Mouse (Mus musculus) hindbrain, postnatal 0 days (tissue): ENCODE results near the gene Med11. TPM values are rescaled to one million over a fixed set of nuclear protein-coding genes. Genes with fewer than 3 reads are reported as not detected.

ENCODE experiments used
- ATAC-seq: fragments of 200-750 bp; cut with Nextera tagmentation; 2 replicates; pipeline ENCODE4 v1.8.0; 2017; ENCODE audit warnings: mild to moderate bottlenecking, moderate TSS enrichment, moderate library complexity
- DNase-seq: peaks from one replicate; pipeline ENCODE4 v3.0.0-alpha.2; 2015; ENCODE audit warnings: low spot score
- H3K27ac ChIP-seq: fragments of 300-500 bp; sonication (generic); 2 replicates; pipeline ENCODE4 v1.5.1; 2014; ENCODE audit warnings: mild to moderate bottlenecking
- H3K27me3 ChIP-seq: fragments of 300-500 bp; sonication (generic); 2 replicates; pipeline ENCODE4 v1.6.1; 2014; ENCODE audit warnings: low read length, mixed read lengths; ENCODE audit not compliant: insufficient read depth
- H3K36me3 ChIP-seq: fragments of 300-500 bp; sonication (generic); 2 replicates; pipeline ENCODE4 v1.6.1; 2014; ENCODE audit warnings: low read length, mixed read lengths; ENCODE audit not compliant: insufficient read depth
- H3K4me1 ChIP-seq: fragments of 300-500 bp; sonication (generic); 2 replicates; pipeline ENCODE4 v1.6.1; 2014; ENCODE audit warnings: antibody characterized with exemption, low read length, mixed read lengths; ENCODE audit not compliant: insufficient read depth
- H3K4me2 ChIP-seq: fragments of 300-500 bp; sonication (generic); 2 replicates; pipeline ENCODE4 v1.6.1; 2014; ENCODE audit warnings: low read depth, mild to moderate bottlenecking, low read length, moderate library complexity, mixed read lengths
- H3K4me3 ChIP-seq: fragments of 300-500 bp; sonication (generic); 2 replicates; pipeline ENCODE4 v1.5.1; 2014; ENCODE audit warnings: low read length
- H3K9ac ChIP-seq: fragments of 300-500 bp; sonication (generic); replicated peaks from 2 replicates; pipeline ENCODE4 v1.6.1; 2014; ENCODE audit warnings: mild to moderate bottlenecking, low read length, moderate library complexity, mixed read lengths
- H3K9me3 ChIP-seq: fragments of 300-500 bp; sonication (generic); 2 replicates; pipeline ENCODE4 v1.6.1; 2016; ENCODE audit warnings: low read length, mixed read lengths
- CTCF ChIP-seq: IDR thresholded peaks from 2 replicates; pipeline ENCODE4 v1.5.1; 2016; ENCODE audit warnings: antibody characterized with exemption, control low read depth, low read depth
- WGBS: fragments of 180-500 bp; shearing (Covaris S2); extraction: QIAGEN DNeasy Blood & Tissue Kit; methylation state at CpG from one replicate; pipeline ENCODE4 v1.1.7; 2014; 5-methylcytosine and 5-hydroxymethylcytosine counted together
- microRNA-seq, 2 experiments: library from miRNA; unstranded; fragments of <30 nt; microRNA quantifications; one replicate each; pipeline ENCODE4; 2016
- polyA plus RNA-seq: library from polyadenylated mRNA; unstranded; fragments of >200 nt; fragmentation: Nextera tagmentation; extraction: Ambion mirVana; gene quantifications from 2 replicates; pipeline ENCODE4 v1.2.1, GENCODE M21; 2015
- total RNA-seq: library from RNA; depleted of rRNA; stranded (reverse); fragments of >200 nt; gene quantifications from 2 replicates; pipeline ENCODE4 v1.2.3, GENCODE M21; 2014; rRNA removed

Med11 gene
- total and polyA plus RNA-seq, 2 experiments from 2014 or later = 23.7 to 30.5 TPM

DNA sequence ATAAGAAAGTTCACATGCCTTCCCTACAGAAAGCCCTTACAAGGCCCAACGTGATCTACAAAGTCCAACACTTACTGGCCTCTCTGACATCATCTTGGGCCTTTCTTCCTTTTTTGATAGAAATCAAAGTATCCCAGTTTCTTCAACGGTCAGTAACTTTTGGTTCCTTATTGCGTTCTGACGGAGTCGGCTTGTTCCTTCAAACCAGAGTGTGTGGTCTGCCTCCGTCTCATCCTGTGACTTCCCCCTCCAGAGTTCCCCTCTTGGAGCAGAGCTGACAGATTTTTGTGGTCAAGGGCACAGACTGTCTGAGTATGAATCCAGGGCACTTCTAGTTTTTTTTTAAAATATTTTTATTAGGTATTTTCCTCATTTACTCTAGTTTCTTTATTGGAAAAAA is 38.0 kb downstream of the Med11 start:
- DNase-seq (no peak), ATAC-seq (no peak)
- no peak overlapping the region for H3K4me2 ChIP-seq
- H3K4me1 ChIP-seq = no peaks in the 10 kb centered on the region
- 87% methylated on average over 6 of the region's 6 CpGs for WGBS
- TF ChIP-seq CTCF = no peak
- H3K9me3 ChIP-seq = no peaks in the 10 kb centered on the region
- no peak overlapping the region for H3K9ac ChIP-seq
- no peaks in the 10 kb centered on the region for H3K27me3 ChIP-seq
- H3K27ac ChIP-seq = no peak overlapping the region
- no peaks in the 10 kb centered on the region for H3K36me3 ChIP-seq
- no peak overlapping the region for H3K4me3 ChIP-seq

DNA sequence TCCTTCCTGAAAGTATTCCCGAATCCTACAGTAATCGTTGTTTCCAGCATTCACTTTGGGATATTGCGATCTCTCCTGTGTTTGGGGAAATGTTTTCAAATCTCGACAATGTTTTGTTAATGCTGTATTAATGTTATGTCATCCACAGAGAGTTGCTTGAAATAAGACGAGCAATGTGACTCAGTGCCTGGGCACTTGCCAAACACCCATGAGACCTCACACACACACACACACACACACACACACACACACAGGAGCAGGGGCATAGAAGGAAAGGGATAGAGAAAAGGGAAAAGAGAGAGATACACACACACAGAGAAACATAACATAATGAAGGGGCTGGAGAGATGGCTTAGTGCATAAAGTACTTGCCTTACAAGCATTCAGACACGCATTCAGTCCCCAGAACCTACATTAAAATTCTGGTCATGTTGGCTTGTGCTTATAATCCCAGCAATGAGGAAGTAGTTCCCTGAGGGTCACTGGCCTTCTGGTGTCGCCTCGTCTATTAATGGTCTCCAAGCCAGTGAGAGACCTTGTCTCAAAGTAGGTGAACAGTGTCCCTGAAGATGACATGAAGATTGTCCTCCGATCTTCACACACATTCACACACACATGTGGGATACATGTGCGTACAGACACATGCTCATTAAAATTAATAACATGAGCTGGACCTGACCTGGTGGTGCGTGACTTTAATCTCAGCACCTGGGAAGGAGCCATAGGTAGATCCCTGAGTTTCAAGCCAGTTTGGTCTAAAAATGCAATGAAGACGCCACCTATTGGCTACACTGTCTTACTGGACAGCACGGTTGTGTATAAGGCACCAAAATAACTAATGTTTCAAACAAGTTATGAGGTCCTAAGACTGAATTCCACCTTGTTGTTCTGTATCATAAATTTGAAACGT is 48.1 kb downstream of the Med11 start:
- Histone ChIP-seq H3K27ac (no peak overlapping the region), H3K4me2 (no peak overlapping the region), H3K9ac (no peak overlapping the region), H3K27me3 (no peaks in the 10 kb centered on the region), H3K4me1 (no peaks in the 10 kb centered on the region), H3K9me3 (no peaks in the 10 kb centered on the region), H3K36me3 (no peaks in the 10 kb centered on the region), H3K4me3 (no peak overlapping the region)
- 68% methylated on average over 14 of the region's 14 CpGs for WGBS
- no peak for ATAC-seq
- TF ChIP-seq CTCF = peak; percentile 45
- peak; percentile 13 for DNase-seq

DNA sequence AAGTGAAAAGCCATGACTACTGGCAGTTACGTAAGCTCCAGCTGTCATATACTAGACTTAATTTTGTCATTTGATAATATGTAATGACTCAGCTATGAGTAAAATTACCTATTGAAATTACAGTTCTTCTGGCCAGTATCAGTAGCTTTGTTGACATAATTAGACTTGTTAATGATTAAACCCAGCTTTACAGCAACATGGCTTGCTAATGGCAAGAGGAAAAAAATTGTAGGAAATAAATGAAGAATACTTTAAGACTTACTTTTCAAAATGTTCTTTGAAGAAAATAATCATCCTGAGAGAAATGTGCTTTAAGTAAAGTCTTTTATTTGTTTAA is 48.7 kb downstream of the Med11 start:
- no peaks in the 10 kb centered on the region for H3K27me3 ChIP-seq
- no peak overlapping the region for H3K9ac ChIP-seq
- no peak overlapping the region for H3K27ac ChIP-seq
- ATAC-seq (no peak), DNase-seq (no peak)
- no peak overlapping the region for H3K4me3 ChIP-seq
- no peak for TF ChIP-seq CTCF
- no peaks in the 10 kb centered on the region for H3K9me3 ChIP-seq
- H3K4me1 ChIP-seq = no peaks in the 10 kb centered on the region
- H3K4me2 ChIP-seq = no peak overlapping the region
- H3K36me3 ChIP-seq = no peaks in the 10 kb centered on the region
- 92% methylated on average over 1 of the region's 1 CpGs for WGBS

DNA sequence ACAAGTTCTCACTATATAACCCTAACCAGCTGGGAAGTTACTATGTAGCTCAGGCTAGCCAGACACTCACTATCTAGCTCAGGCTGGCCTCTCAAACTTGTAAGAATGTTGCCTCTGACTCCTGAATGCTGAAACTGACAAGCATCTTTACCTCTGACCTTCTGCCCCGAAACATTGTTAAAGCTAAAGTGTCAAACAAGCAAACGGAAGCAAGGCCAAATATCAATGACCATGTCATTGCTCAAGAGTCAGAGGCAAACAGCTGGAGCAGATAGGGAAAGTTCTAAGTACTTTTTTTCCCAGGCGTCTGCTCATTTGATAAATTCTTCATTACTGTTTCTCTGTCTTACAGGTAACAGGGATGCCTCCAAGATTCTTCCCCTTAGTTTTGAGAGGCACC is 50.3 kb downstream of the Med11 start:
- WGBS = 67% methylated on average over 3 of the region's 3 CpGs

More for the DNA sequence above, 50.3 kb downstream of the Med11 start:
- H3K36me3 ChIP-seq = no peaks in the 10 kb centered on the region
- no peaks in the 10 kb centered on the region for H3K27me3 ChIP-seq
- no peak overlapping the region for H3K9ac ChIP-seq
- no peak overlapping the region for H3K4me2 ChIP-seq
- H3K4me3 ChIP-seq = no peak overlapping the region
- ATAC-seq = no peak
- TF ChIP-seq CTCF = no peak
- no peaks in the 10 kb centered on the region for H3K4me1 ChIP-seq
- no peaks in the 10 kb centered on the region for H3K9me3 ChIP-seq
- H3K27ac ChIP-seq = no peak overlapping the region
- no peak for DNase-seq

Small RNA genes lying within 50 kb of the gene (microRNA-seq; reads per million reads assigned to microRNA genes)
- gene Mir7115 = 0.53 to 0.72 reads per million in 2 experiments

Other genes starting within 250 kb of the Med11 start
Only the 30 nearest of the 31 such genes appear.
- gene Slc16a11, start 239.2 kb upstream of the Med11 start, total RNA-seq = 13.4 and 23.7 TPM in 2 replicates
- gene Slc16a11, start 239.2 kb upstream of the Med11 start, polyA plus RNA-seq = 12.9 and 14.3 TPM in 2 replicates
- gene Slc16a13, start 230.9 kb upstream of the Med11 start, total RNA-seq = 15.3 and 17.2 TPM in 2 replicates
- 9.4 and 10.8 TPM in 2 replicates for gene Slc16a13, start 230.9 kb upstream of the Med11 start, polyA plus RNA-seq
- 4.9 and 5.0 TPM in 2 replicates for gene Bcl6b, start 222.1 kb upstream of the Med11 start, total RNA-seq
- gene Bcl6b, start 222.1 kb upstream of the Med11 start, polyA plus RNA-seq = 2.4 and 2.7 TPM in 2 replicates
- gene 0610010K14Rik, start 214.0 kb upstream of the Med11 start, total RNA-seq = 61.6 and 96.0 TPM in 2 replicates
- gene 0610010K14Rik, start 214.0 kb upstream of the Med11 start, polyA plus RNA-seq = 172 and 185 TPM in 2 replicates
- 1.9 and 2.8 TPM in 2 replicates for gene Gm21988, start 212.1 kb upstream of the Med11 start, total RNA-seq
- 14.2 and 15.2 TPM in 2 replicates for gene Gm21988, start 212.1 kb upstream of the Med11 start, polyA plus RNA-seq
- gene Rnasek, start 212.1 kb upstream of the Med11 start, total RNA-seq = 85.4 and 88.6 TPM in 2 replicates
- 597 and 610 TPM in 2 replicates for gene Rnasek, start 212.1 kb upstream of the Med11 start, polyA plus RNA-seq
- 0.16 and 0.36 TPM in 2 replicates for gene Alox12, start 196.6 kb upstream of the Med11 start, total RNA-seq
- gene Alox12, start 196.6 kb upstream of the Med11 start, polyA plus RNA-seq = 0.32 and 0.49 TPM in 2 replicates
- not detected in 2 replicates for gene Alox12e, start 129.3 kb upstream of the Med11 start, total RNA-seq
- 0.08 and 0.09 TPM in 2 replicates for gene Alox12e, start 129.3 kb upstream of the Med11 start, polyA plus RNA-seq
- gene Alox15, start 99.9 kb upstream of the Med11 start, total RNA-seq = not detected in 2 replicates
- gene Alox15, start 99.9 kb upstream of the Med11 start, polyA plus RNA-seq = 0.09 TPM in 1 of 2 replicates, not detected in the other
- gene Pelp1, start 41.9 kb upstream of the Med11 start, total RNA-seq = 33.7 and 57.5 TPM in 2 replicates
- 23.6 and 25.5 TPM in 2 replicates for gene Pelp1, start 41.9 kb upstream of the Med11 start, polyA plus RNA-seq
- 83.3 and 106 TPM in 2 replicates for gene Arrb2, start 19.3 kb upstream of the Med11 start, total RNA-seq
- gene Arrb2, start 19.3 kb upstream of the Med11 start, polyA plus RNA-seq = 51.9 and 56.3 TPM in 2 replicates
- gene Zmynd15, start 7.5 kb downstream of the Med11 start, total RNA-seq = 0.11 and 1.2 TPM in 2 replicates
- 0.39 and 0.96 TPM in 2 replicates for gene Zmynd15, start 7.5 kb downstream of the Med11 start, polyA plus RNA-seq
- gene Cxcl16, start 8.1 kb downstream of the Med11 start, total RNA-seq = 2.8 and 3.3 TPM in 2 replicates
- gene Cxcl16, start 8.1 kb downstream of the Med11 start, polyA plus RNA-seq = 3.4 and 4.1 TPM in 2 replicates
- gene Tm4sf5, start 53.3 kb downstream of the Med11 start, total RNA-seq = 4.9 and 17.1 TPM in 2 replicates
- gene Tm4sf5, start 53.3 kb downstream of the Med11 start, polyA plus RNA-seq = 6.9 and 8.6 TPM in 2 replicates
- not detected in 2 replicates for gene Vmo1, start 62.7 kb downstream of the Med11 start, total RNA-seq
- gene Vmo1, start 62.7 kb downstream of the Med11 start, polyA plus RNA-seq = not detected in 2 replicates
- gene Gltpd2, start 67.3 kb downstream of the Med11 start, total RNA-seq = not detected in 2 replicates
- 0.24 and 0.31 TPM in 2 replicates for gene Gltpd2, start 67.3 kb downstream of the Med11 start, polyA plus RNA-seq
- 409 and 504 TPM in 2 replicates for gene Psmb6, start 73.4 kb downstream of the Med11 start, total RNA-seq
- gene Psmb6, start 73.4 kb downstream of the Med11 start, polyA plus RNA-seq = 829 and 887 TPM in 2 replicates
- gene Gm40193, start 81.0 kb downstream of the Med11 start, total RNA-seq = not detected in 2 replicates
- gene Gm40193, start 81.0 kb downstream of the Med11 start, polyA plus RNA-seq = not detected in 2 replicates
- 46.0 and 64.3 TPM in 2 replicates for gene Pld2, start 88.1 kb downstream of the Med11 start, total RNA-seq
- 17.7 and 19.1 TPM in 2 replicates for gene Pld2, start 88.1 kb downstream of the Med11 start, polyA plus RNA-seq
- 56.6 and 73.3 TPM in 2 replicates for gene Mink1, start 111.0 kb downstream of the Med11 start, total RNA-seq
- 13.6 and 15.2 TPM in 2 replicates for gene Mink1, start 111.0 kb downstream of the Med11 start, polyA plus RNA-seq
- gene 4930544D05Rik, start 163.9 kb downstream of the Med11 start, total RNA-seq = not detected in 2 replicates
- not detected in 2 replicates for gene 4930544D05Rik, start 163.9 kb downstream of the Med11 start, polyA plus RNA-seq
- 4.5 TPM in 1 of 2 replicates, not detected in the other for gene Chrne, start 167.3 kb downstream of the Med11 start, total RNA-seq
- gene Chrne, start 167.3 kb downstream of the Med11 start, polyA plus RNA-seq = 0.42 and 0.59 TPM in 2 replicates
- not detected in 2 replicates for gene Gp1ba, start 187.2 kb downstream of the Med11 start, total RNA-seq
- gene Gp1ba, start 187.2 kb downstream of the Med11 start, polyA plus RNA-seq = 0.24 and 0.42 TPM in 2 replicates
- 70.2 and 87.3 TPM in 2 replicates for gene Rnf167, start 195.3 kb downstream of the Med11 start, total RNA-seq
- gene Rnf167, start 195.3 kb downstream of the Med11 start, polyA plus RNA-seq = 100 and 105 TPM in 2 replicates
- 154 and 160 TPM in 2 replicates for gene Slc25a11, start 195.6 kb downstream of the Med11 start, total RNA-seq
- gene Slc25a11, start 195.6 kb downstream of the Med11 start, polyA plus RNA-seq = 168 and 171 TPM in 2 replicates
- gene Pfn1, start 202.7 kb downstream of the Med11 start, total RNA-seq = 460 and 560 TPM in 2 replicates
- 606 and 634 TPM in 2 replicates for gene Pfn1, start 202.7 kb downstream of the Med11 start, polyA plus RNA-seq
- gene Eno3, start 205.3 kb downstream of the Med11 start, total RNA-seq = 12.4 and 17.7 TPM in 2 replicates
- 5.9 and 8.3 TPM in 2 replicates for gene Eno3, start 205.3 kb downstream of the Med11 start, polyA plus RNA-seq
- 31.9 and 43.1 TPM in 2 replicates for gene Spag7, start 217.5 kb downstream of the Med11 start, total RNA-seq
- 138 and 142 TPM in 2 replicates for gene Spag7, start 217.5 kb downstream of the Med11 start, polyA plus RNA-seq
- 23.2 and 26.7 TPM in 2 replicates for gene Camta2, start 236.2 kb downstream of the Med11 start, total RNA-seq
- gene Camta2, start 236.2 kb downstream of the Med11 start, polyA plus RNA-seq = 24.5 and 24.6 TPM in 2 replicates
- gene Inca1, start 248.2 kb downstream of the Med11 start, total RNA-seq = 0.72 and 0.94 TPM in 2 replicates
- 2.3 and 3.1 TPM in 2 replicates for gene Inca1, start 248.2 kb downstream of the Med11 start, polyA plus RNA-seq